Mouse (Mus musculus) forebrain, postnatal 0 days (tissue): ENCODE results near the gene Mfsd14a. TPM values are rescaled to one million over a fixed set of nuclear protein-coding genes. Genes with fewer than 3 reads are reported as not detected.
"Not testable (repeated sequence)": the region's sequence is repeated elsewhere in the genome, so short reads cannot be mapped to it uniquely, and the experiment has no call there.

Source experiments
- ATAC-seq: fragments of 200-750 bp; cut with Nextera tagmentation; 2 replicates; pipeline ENCODE4 v1.8.0; 2017; ENCODE audit warnings: mild to moderate bottlenecking, moderate library complexity
- DNase-seq: peaks from one replicate; pipeline ENCODE4 v3.0.0-alpha.2; 2015
- H3K27ac ChIP-seq: fragments of 300-500 bp; sonication (generic); 2 replicates; pipeline ENCODE4 v1.5.1; 2014; ENCODE audit warnings: low read depth, mild to moderate bottlenecking, antibody characterized with exemption, low read length, moderate library complexity, mixed read lengths
- H3K27me3 ChIP-seq: fragments of 300-500 bp; sonication (generic); 2 replicates; pipeline ENCODE4 v1.6.1; 2014; ENCODE audit warnings: mild to moderate bottlenecking, low read length, mixed read lengths; ENCODE audit not compliant: insufficient read depth
- H3K36me3 ChIP-seq: fragments of 300-500 bp; sonication (generic); 2 replicates; pipeline ENCODE4 v1.6.1; 2014; ENCODE audit warnings: mild to moderate bottlenecking, moderate library complexity; ENCODE audit not compliant: insufficient read depth
- H3K4me1 ChIP-seq: fragments of 300-500 bp; sonication (generic); 2 replicates; pipeline ENCODE4 v1.6.1; 2014; ENCODE audit warnings: antibody characterized with exemption; ENCODE audit not compliant: insufficient read depth
- H3K4me2 ChIP-seq: fragments of 300-500 bp; sonication (generic); 2 replicates; pipeline ENCODE4 v1.6.1; 2014; ENCODE audit warnings: low read depth, mild to moderate bottlenecking, moderate library complexity
- H3K4me3 ChIP-seq: fragments of 300-500 bp; sonication (generic); 2 replicates; pipeline ENCODE4 v1.5.1; 2014; ENCODE audit warnings: low read depth, low read length, mixed read lengths
- H3K9ac ChIP-seq: fragments of 300-500 bp; sonication (generic); 2 replicates; pipeline ENCODE4 v1.6.1; 2014; ENCODE audit warnings: mild to moderate bottlenecking
- H3K9me3 ChIP-seq: fragments of 300-500 bp; sonication (generic); 2 replicates; pipeline ENCODE4 v1.6.1; 2016; ENCODE audit warnings: low read length
- CTCF ChIP-seq: sonication (generic); IDR thresholded peaks from 2 replicates; pipeline ENCODE4 v1.5.1; 2016; ENCODE audit warnings: antibody characterized with exemption, control low read depth, low read depth
- WGBS: fragments of 180-500 bp; shearing (Covaris S2); extraction: QIAGEN DNeasy Blood & Tissue Kit; methylation state at CpG from one replicate; pipeline ENCODE4 v1.1.7; 2014; 5-methylcytosine and 5-hydroxymethylcytosine counted together
- polyA plus RNA-seq: library from polyadenylated mRNA; unstranded; fragments of >200 nt; fragmentation: Nextera tagmentation; extraction: Ambion mirVana; gene quantifications from 2 replicates; pipeline ENCODE4 v1.2.1, GENCODE M21; 2015
- total RNA-seq: library from RNA; depleted of rRNA; stranded (reverse); fragments of >200 nt; gene quantifications from 2 replicates; pipeline ENCODE4 v1.2.3, GENCODE M21; 2014

The Mfsd14a gene
- total and polyA plus RNA-seq, 2 experiments from 2014 or later = 51.7 to 58.6 TPM

- Histone ChIP-seq H3K4me1 (peaks cover 7% of the 10 kb centered on the region; the same call in 1 of the 2 replicates), H3K27me3 (no peaks in the 10 kb centered on the region), H3K9ac (peak overlapping the region; percentile 93), H3K27ac (peak overlapping the region; percentile 91; the same call in 1 of the 2 replicates), H3K4me3 (peak overlapping the region; percentile 91), H3K36me3 (no peaks in the 10 kb centered on the region), H3K4me2 (peak overlapping the region; percentile 69), H3K9me3 (no peaks in the 10 kb centered on the region)
- ATAC-seq (no peak), DNase-seq (peak; percentile 38)
- 7% methylated on average over 16 of the region's 16 CpGs for WGBS
- TF ChIP-seq CTCF = no peak
These were observed 1.1 kb downstream of the Mfsd14a start for GRCm38 (mm10) chr3:116661288-116661869.

GRCm38 (mm10) chr3:116659856-116660430 is 2.5 kb downstream of the Mfsd14a start:
- ATAC-seq = no peak
- Histone ChIP-seq H3K9ac (no peak overlapping the region), H3K4me3 (no peak overlapping the region), H3K4me1 (peaks cover 7% of the 10 kb centered on the region; the same call in 1 of the 2 replicates), H3K9me3 (no peaks in the 10 kb centered on the region), H3K27ac (no peak overlapping the region), H3K4me2 (peak overlapping the region; percentile 69; the same call in 1 of the 2 replicates), H3K36me3 (no peaks in the 10 kb centered on the region), H3K27me3 (no peaks in the 10 kb centered on the region)
- 79% methylated on average over 13 of the region's 13 CpGs for WGBS
- TF ChIP-seq CTCF = no peak
- no peak for DNase-seq

GRCm38 (mm10) chr3:116658928-116659565 is 3.4 kb downstream of the Mfsd14a start:
- Histone ChIP-seq H3K9ac (no peak overlapping the region), H3K4me2 (no peak overlapping the region), H3K36me3 (no peaks in the 10 kb centered on the region), H3K27me3 (no peaks in the 10 kb centered on the region), H3K4me1 (peaks cover 7% of the 10 kb centered on the region; the same call in 1 of the 2 replicates), H3K4me3 (no peak overlapping the region), H3K9me3 (no peaks in the 10 kb centered on the region), H3K27ac (no peak overlapping the region)
- 49% methylated on average over 15 of the region's 15 CpGs for WGBS
- no peak for TF ChIP-seq CTCF
- no peak for DNase-seq
- no peak for ATAC-seq

GRCm38 (mm10) chr3:116656184-116656965 is 6.1 kb downstream of the Mfsd14a start:
- ATAC-seq (no peak), DNase-seq (no peak)
- WGBS = 79% methylated on average over 7 of the region's 7 CpGs
- TF ChIP-seq CTCF = no peak
- peaks cover 7% of the 10 kb centered on the region; the same call in 1 of the 2 replicates for H3K4me1 ChIP-seq
- H3K9me3 ChIP-seq = no peaks in the 10 kb centered on the region
- no peak overlapping the region for H3K27ac ChIP-seq
- no peak overlapping the region for H3K9ac ChIP-seq
- H3K27me3 ChIP-seq = no peaks in the 10 kb centered on the region
- no peak overlapping the region for H3K4me2 ChIP-seq
- no peak overlapping the region for H3K4me3 ChIP-seq
- no peaks in the 10 kb centered on the region for H3K36me3 ChIP-seq

- H3K36me3 ChIP-seq = peaks cover 10% of the 10 kb centered on the region; the same call in 1 of the 2 replicates
- H3K4me3 ChIP-seq, H3K27ac ChIP-seq, H3K9ac ChIP-seq, DNase-seq, H3K9me3 ChIP-seq, H3K4me2 ChIP-seq, H3K4me1 ChIP-seq, H3K27me3 ChIP-seq, ATAC-seq: not testable (repeated sequence)
- 95% methylated on average over 11 of the region's 11 CpGs for WGBS
These were observed 8.4 kb downstream of the Mfsd14a start for GRCm38 (mm10) chr3:116654051-116654450.

GRCm38 (mm10) chr3:116653278-116653945 is 9.1 kb downstream of the Mfsd14a start:
- Histone ChIP-seq H3K36me3 (peaks cover 10% of the 10 kb centered on the region; the same call in 1 of the 2 replicates), H3K27ac (no peak overlapping the region), H3K9me3 (no peaks in the 10 kb centered on the region), H3K9ac (no peak overlapping the region), H3K4me2 (no peak overlapping the region), H3K27me3 (no peaks in the 10 kb centered on the region), H3K4me1 (no peaks in the 10 kb centered on the region), H3K4me3 (no peak overlapping the region)
- no peak for TF ChIP-seq CTCF
- no peak for DNase-seq
- ATAC-seq = no peak
- WGBS = 59% methylated on average over 5 of the region's 5 CpGs
